Mouse (Mus musculus) cerebellum, adult 2 months (tissue): ENCODE data around the gene Tbc1d20.

Source experiments
- CTCF ChIP-seq: fragments of 200-500 bp; IDR thresholded peaks from 2 replicates; pipeline ENCODE4 v1.5.1; 2011; ENCODE audit warnings: low read depth, mild to moderate bottlenecking, control low read depth, low read length, moderate library complexity, borderline replicate concordance; ENCODE audit not compliant: insufficient read depth
- POLR2A ChIP-seq: fragments of 200-500 bp; IDR thresholded peaks from 2 replicates; pipeline ENCODE4 v1.6.1; 2011; ENCODE audit warnings: low read length, control low read depth, borderline replicate concordance; ENCODE audit not compliant: insufficient read depth

GRCm38 (mm10) chr2:152292475-152292874, 1.2 kb upstream of the Tbc1d20 start:
- TF ChIP-seq CTCF (no peak), POLR2A (no peak)
